Mouse (Mus musculus) layer of hippocampus, postnatal 25 days (tissue): Measurements from ENCODE around the gene Defa17. TPM values are rescaled to one million over a fixed set of nuclear protein-coding genes. Genes with fewer than 3 reads are reported as not detected.
"Not testable (repeated sequence)": the region's sequence is repeated elsewhere in the genome, so short reads cannot be mapped to it uniquely, and the experiment has no call there.

Experiments used
- DNase-seq, 2 experiments: peaks; one replicate each; pipeline ENCODE4 v3.0.0; 2022; ENCODE audit warnings: mixed read lengths in 2 of 2, low spot score in 1 of 2; ENCODE audit errors: extremely low spot score in 1 of 2
- total RNA-seq, 2 experiments: library from RNA; stranded (reverse); gene quantifications; 2 replicates each; pipeline ENCODE4 v1.2.3; 2021

Defa17 gene
- not detected for total RNA-seq

DNA sequence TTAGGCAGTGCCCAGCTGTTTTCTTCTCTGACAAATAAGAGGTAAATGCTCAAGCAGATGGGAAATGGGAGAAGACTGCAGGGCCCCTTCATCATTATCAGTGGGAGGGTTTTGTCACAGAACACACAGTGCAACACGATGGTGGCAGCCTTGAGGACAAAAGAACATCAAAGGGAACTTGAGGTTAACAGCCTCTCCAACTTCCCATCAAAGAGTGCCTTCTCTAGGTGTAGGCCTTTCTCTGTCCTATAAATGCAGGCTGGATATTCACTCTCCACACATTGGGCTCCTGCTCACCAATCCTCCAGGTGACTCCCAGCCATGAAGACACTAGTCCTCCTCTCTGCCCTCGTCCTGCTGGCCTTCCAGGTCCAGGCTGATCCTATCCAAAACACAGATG, at the start of gene Defa17:
TSS of gene Defa17 (plus strand) at position 301 of the 400 bp plus-strand sequence.
- not testable (repeated sequence) for DNase-seq

GRCm38 (mm10) chr8:21617883-21618282, 37.7 kb upstream of the Defa17 start, which contains the start of gene Defa26:
Gene Defa26, plus strand, starts transcription at chr8:21618183.
- DNase-seq = not testable (repeated sequence)

GRCm38 (mm10) chr8:21665497-21665896, 9.9 kb downstream of the Defa17 start, which contains the start of gene Defa34:
Gene Defa34, plus strand, starts transcription at chr8:21665797.
- DNase-seq = not testable (repeated sequence)

DNA sequence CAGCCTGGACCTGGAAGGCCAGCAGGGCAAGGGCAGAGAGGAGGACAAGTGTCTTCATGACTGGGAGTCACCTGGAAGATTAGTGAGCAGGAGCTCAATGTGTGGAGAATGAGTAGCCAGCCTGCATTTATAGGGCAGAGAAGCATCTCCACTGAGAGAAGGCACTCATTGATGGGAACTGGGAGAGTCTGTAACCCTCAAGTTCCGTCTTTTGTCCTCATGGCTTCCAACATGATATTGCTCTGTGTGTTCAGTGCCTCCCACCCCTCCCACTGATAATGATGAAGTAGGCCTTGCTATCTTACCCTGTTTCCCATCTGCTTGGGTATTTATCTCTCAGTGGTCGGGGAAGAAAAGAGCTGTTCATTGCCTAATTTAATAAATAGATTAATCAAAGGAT, 48.0 kb downstream of the Defa17 start, which contains the start of gene AY761184:
TSS of gene AY761184 (minus strand) at position 101 of the 400 bp plus-strand sequence.
- not testable (repeated sequence) for DNase-seq

Other genes starting within 250 kb of the Defa17 start
- gene Defa36, start 228.4 kb upstream of the Defa17 start, total RNA-seq = not detected
- gene Gm7849, start 199.2 kb upstream of the Defa17 start, total RNA-seq = not detected
- not detected for gene Defa20, start 146.5 kb upstream of the Defa17 start, total RNA-seq
- gene Defa32, start 126.7 kb upstream of the Defa17 start, total RNA-seq = not detected
- gene Defa37, start 90.4 kb upstream of the Defa17 start, total RNA-seq = not detected
- not detected for gene Defa28, start 72.8 kb upstream of the Defa17 start, total RNA-seq
- gene Gm7861, start 61.3 kb upstream of the Defa17 start, total RNA-seq = not detected
- not detected for gene Defa26, start 37.6 kb upstream of the Defa17 start, total RNA-seq
- gene Defa34, start 10.0 kb downstream of the Defa17 start, total RNA-seq = not detected
- gene AY761184, start 47.9 kb downstream of the Defa17 start, total RNA-seq = not detected
- not detected for gene Defa24, start 78.7 kb downstream of the Defa17 start, total RNA-seq
- not detected for gene Defb50, start 167.8 kb downstream of the Defa17 start, total RNA-seq
- gene Defb2, start 184.1 kb downstream of the Defa17 start, total RNA-seq = not detected
- gene Defb10, start 203.1 kb downstream of the Defa17 start, total RNA-seq = not detected
- not detected for gene Defb9, start 229.6 kb downstream of the Defa17 start, total RNA-seq